Mouse (Mus musculus): ENCODE measurements at regions not wholly inside any gene's neighbourhood (a gene's known extent, or its start where the extent isn't known, plus 50 kb on each side); places are given as distances from the start of the nearest gene placed in this dataset.

GRCm38 (mm10) chr5:73797980-73798379 lies 146.8 kb downstream of the Spata18 start:
- DNase-seq (ENCODE audit: low spot score): no peak

DNA sequence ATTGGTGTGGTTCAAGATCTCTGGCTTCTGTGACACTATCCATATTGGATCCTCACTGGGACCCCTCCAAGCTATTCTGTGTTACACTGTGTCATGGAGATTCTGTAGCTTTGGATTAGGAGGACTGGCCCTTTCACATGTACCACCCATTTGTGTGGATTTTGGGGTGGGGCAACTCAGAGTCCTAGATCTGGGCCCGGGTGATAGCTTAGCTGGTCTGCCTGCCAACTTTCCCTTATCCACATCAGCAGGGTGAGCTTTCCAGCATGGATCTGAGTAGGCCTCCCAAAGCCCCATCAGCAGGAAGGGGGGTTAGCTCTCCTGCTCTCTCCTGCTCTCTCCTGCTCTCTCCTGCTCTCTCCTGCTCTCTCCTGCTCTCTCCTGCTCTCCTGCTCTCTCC lies 152.3 kb downstream of the Spata18 start:
- DNase-seq (ENCODE audit: low spot score): no peak

GRCm38 (mm10) chr5:73804556-73805230 lies 153.5 kb downstream of the Spata18 start:
- no peak for DNase-seq (ENCODE audit: low spot score)

DNA sequence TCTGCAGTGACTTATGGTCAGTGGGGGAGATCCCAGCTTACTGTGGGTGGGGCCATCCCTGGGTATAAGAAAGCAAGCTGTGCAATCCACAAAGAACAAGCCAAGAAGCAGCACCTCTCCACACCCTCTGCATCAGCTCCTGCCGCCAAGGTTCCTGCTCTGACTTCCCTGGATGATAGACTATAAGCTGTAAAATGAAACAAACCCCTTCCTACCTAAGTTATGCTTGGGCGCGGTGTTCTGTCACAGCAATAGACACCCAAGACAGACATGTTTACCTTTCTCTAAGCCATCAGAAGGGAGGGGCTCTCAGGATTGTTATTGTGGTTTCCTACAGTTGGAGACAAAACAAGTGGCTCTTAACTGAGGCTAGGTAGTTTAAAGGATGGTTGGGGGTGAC lies 159.5 kb downstream of the Spata18 start:
- DNase-seq (ENCODE audit: low spot score): no peak

- DNase-seq (ENCODE audit: low spot score): no peak
Observed at GRCm38 (mm10) chr5:73811094-73811521, 159.9 kb downstream of the Spata18 start.

DNA sequence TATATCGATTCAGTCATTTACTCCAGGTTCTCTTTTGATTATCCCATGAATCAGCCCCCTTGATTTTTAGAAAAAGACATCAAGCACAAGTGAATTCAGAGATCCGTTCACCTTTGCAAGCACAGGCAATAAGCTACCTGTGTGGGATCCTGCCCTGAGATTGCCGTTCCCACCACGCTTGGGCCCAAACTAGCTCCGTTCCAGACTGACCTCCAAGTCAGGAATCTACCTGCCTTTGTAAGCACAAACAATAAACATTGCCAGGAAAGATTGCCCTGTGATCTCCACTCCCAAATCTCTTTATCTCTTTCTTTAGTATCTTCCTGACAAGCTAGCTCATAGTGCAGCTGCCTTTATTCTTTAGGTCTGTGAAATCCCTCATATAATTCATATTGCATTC lies 164.6 kb downstream of the Spata18 start:
- DNase-seq (ENCODE audit: low spot score): no peak

GRCm38 (mm10) chr5:73817180-73817579 lies 166.0 kb downstream of the Spata18 start:
- no peak for DNase-seq (ENCODE audit: low spot score)

- no peak for DNase-seq (ENCODE audit: low spot score)
Observed at GRCm38 (mm10) chr5:73821956-73822545, 170.9 kb downstream of the Spata18 start.

DNA sequence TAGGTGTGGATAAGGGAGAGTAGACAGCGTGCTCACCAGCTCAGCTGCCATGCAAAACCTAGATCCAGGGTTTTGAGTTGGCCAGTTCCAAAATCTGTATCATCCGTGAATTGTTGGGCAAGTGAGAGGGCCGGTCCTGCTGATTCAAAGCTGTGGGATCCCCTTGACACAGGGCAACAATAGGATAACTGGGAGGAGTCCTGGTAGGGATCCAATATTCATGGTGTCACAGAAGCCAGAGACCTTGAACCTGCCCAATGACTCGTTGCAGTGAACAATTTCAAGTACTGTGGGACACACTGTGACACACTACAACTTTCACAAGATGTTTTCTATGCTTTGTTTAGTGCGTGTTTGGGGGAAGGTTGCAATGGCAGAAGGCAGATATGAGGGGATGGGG lies 172.2 kb downstream of the Spata18 start:
- DNase-seq (ENCODE audit: low spot score): no peak

DNA sequence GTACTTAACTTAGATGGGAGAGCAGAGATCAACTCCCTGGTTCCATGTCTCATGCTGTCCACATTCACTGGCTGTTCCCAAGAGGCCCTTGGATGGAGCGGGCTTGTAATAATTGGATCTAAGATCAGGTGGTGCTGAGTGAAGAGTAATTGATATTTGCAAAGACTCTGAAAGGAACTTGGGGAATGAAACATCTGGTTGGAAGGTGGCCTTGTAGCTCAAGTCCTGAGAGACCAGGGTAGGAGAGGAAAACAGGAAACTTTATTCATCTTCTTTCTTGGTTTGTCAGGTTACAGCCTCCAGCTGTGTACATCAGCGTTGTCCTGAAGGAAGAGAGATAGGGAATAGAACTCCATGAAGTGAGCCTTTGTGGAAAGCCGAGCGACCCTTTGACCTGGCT lies 175.8 kb downstream of the Spata18 start:
- no peak for DNase-seq (ENCODE audit: low spot score)

GRCm38 (mm10) chr5:73833721-73834120 lies 182.5 kb downstream of the Spata18 start:
- no peak for DNase-seq (ENCODE audit: low spot score)

- DNase-seq (ENCODE audit: low spot score): no peak
Observed at GRCm38 (mm10) chr5:73843776-73844175, 192.6 kb downstream of the Spata18 start.

DNA sequence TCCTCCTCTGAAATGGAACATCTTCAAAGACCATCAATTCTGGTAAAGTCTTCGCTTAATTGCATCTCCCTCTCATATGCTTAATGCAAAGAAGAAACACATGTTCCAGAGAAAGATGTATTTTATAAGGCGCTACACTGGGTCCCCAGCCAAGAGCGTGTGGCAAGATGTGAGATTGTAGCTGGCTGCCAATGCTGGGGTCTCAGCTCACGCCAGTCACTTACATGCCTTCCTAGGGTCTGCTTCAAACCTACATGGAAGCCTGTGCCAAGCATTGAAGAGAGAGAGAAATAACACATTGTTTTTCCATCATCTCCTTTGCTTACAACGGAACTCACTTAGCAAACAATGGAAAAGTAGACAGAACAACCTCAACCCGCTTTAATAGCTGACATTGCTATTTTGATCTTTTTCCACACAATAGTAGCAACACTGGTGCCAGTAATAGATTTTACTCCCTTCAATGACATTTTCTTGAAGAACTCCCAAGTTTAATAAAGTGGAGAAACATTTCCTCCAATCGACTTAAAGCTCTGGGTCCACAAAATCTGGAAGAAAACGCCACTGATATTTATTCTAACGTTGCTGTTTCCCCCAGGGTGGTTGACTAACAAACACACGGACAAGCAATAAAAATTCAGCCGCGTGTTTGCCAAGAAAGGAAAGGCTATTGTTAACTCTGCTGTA lies 195.1 kb downstream of the Spata18 start:
- no peak for DNase-seq (ENCODE audit: low spot score)

DNA sequence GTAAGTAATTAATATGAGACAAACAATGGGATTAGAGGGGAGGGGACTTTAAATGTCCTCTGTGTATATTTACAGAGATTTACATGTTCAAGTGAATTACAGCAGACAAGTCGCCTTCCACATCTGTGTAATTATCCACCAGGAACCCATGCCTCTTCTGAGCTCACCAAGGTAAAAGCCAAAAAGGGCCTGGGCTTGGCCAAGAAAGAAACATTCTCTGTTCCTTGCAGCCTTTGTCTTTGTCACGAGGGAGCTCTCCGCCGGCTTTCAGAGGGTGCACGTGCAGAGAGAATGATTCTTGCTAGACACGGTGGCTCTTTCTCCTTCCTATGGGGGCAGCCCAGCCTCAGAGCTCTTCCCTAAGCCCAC lies 195.6 kb downstream of the Spata18 start:
- DNase-seq (ENCODE audit: low spot score): no peak

DNA sequence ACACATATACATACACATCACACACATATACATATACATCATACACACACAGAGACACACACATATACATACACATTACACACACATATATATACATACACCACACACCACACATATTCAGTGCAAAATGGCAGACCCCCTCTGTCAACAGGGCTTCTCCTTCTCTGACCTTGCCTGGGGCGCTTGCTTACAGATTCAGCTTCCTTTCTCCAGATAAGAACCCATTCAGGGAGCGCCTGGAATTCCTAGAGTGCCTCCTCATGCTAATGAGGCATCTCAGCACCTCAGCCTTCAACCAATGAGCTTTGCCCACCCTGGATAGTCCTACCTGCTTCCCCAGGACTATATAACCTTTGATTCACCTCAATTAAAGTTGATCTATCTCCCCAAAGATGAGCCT lies 200.3 kb downstream of the Spata18 start:
- DNase-seq (ENCODE audit: low spot score): no peak

DNA sequence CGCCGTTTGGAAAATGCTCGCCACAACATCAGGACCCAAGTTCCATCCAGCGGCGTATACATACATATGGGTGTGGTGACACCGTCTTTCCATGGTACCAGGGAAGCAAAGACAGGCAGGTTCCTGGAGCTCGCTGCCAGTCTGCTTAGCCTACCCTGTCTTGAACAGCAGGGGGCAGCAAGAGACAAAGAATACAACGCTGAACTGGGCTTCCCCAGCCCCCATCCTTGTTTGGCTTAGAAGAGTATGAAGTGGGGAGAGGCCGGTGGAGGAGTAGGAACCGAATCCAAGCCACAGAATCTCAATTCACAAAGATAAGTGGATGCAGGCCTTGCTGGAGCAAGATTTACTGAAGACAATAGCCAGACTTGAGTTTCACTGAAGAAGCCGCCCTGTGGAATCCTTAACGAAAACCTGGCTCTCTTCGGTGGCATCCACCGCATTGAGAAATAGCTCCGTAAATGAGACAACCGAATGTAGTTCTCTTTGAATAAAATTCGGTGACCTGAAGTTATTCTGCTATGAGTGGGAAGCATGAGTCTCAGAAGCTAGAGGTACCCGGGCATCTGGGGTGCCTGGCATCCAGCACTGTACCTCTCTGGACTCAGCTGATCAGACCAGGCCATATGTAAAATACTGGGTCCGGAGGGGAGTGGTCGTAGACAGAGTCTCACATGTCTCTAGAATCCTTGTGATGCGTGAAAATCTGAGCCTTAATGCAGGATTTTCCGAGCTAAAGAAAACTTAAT lies 203.0 kb downstream of the Spata18 start:
- peak; percentile 49 for DNase-seq (ENCODE audit: low spot score)

DNA sequence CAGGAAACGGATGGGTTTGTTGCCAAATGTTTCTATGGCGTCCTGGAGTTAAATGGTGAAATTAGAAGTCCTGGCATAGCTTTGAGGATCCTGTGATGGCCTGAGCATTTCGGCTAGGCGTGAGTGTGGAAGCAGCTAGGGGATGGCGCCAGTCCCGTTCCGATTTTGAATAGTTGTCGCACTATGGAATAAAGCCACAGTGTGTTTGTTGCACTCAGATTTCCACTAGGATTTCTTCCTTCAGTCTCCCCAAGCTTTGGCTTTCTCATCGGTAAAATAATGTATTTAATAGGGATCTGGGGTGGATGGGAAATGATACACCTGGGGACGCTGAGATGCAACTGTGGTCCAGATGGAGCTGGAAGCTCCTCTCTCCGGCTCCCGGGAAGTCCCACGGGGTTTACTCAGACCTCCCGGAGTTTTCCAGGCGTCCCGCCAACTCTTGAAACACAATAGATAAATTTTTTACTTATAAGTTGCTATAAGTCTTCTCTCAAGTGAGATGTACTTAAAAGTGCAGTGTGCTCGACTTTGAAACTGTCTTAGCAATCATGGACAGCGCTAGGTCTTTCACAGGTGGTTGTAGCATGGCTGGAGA lies 203.7 kb downstream of the Spata18 start:
- DNase-seq (ENCODE audit: low spot score): no peak

GRCm38 (mm10) chr5:73859320-73859719 lies 208.1 kb downstream of the Spata18 start:
- DNase-seq (ENCODE audit: low spot score): no peak

GRCm38 (mm10) chr5:73864138-73864761 lies 204.0 kb downstream of the Usp46 start:
- peak; percentile 61 for DNase-seq (ENCODE audit: low spot score)

DNA sequence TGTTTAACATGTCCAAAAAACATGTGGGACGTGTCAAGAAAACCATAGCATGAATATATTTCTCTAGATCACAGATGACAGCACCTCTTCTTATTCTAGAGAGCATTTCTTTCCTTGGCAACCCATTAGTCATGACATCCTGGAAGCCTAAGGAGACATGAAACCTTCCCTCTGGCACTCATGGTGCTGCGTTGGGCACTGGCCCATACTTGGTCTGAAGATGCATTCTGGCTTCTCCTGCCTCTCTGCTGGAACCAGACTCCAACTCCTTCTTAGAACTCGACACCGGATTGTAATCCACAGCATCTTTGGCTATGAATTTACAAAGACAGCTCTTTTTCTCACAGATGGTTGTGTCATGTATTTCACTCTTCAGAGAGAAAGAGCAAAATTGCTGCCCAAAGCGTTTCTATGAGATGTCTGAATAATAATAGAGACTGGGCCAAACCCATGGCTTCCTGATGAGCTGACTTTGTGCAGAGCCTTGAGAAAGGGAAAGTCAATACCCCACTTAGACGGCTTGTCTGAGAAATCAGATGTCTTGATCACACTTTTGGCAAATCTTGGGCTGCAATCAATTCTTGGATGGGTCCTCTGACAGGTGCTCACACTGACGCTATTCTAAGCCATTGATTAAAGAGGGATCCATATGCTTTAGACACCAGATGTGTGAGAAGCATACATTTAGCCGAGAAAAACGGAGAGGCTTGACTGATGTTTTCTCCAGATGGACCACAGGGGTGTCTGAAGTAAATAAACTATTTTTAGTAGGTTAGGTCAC lies 195.4 kb downstream of the Usp46 start:
- DNase-seq (ENCODE audit: low spot score): no peak

DNA sequence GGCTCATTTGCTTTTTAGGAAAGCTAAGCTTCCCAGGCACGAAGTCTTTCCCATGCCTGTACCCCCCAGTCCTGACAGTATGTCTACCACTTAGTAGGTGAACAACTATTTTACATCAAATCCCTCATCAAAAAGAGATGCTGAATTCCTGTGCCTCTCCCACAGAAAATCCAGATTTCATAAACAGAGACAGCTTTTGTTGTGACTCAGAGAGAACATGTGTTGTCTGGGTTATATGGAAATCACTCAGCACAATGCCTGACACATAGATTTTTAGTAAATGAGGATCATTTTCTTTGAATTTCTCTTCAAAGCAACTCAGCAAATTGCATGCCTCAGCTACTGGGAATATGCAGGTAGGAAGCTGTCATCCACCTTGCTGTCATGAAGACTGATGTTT lies 193.5 kb downstream of the Usp46 start:
- no peak for DNase-seq (ENCODE audit: low spot score)
